Mouse (Mus musculus): Measurements from ENCODE around the gene Olfr765.
"Not testable (repeated sequence)": the region's sequence is repeated elsewhere in the genome, so short reads cannot be mapped to it uniquely, and the experiment has no call there.

Gene Olfr765

GRCm38 (mm10) chr10:129049898-129050297 is at the start of gene Olfr765:
Gene Olfr765, minus strand, starts transcription at chr10:129049998.
- DNase-seq, result not testable (repeated sequence)

- no peak for DNase-seq
Observed at GRCm38 (mm10) chr10:129099275-129099674, 49.5 kb upstream of the Olfr765 start, which contains the start of gene Olfr768. Gene Olfr768, minus strand, starts transcription at chr10:129099375.

- not testable (repeated sequence) for DNase-seq
Observed at GRCm38 (mm10) chr10:129082810-129083209, 33.0 kb upstream of the Olfr765 start, which contains the start of gene Olfr767. Gene Olfr767, minus strand, starts transcription at chr10:129082910.

- DNase-seq, result no peak
Observed at GRCm38 (mm10) chr10:129068877-129069276, 19.1 kb upstream of the Olfr765 start, which contains the start of gene Olfr766-ps1. Gene Olfr766-ps1, minus strand, starts transcription at chr10:129068977.

GRCm38 (mm10) chr10:129039796-129040195 is 10.0 kb downstream of the Olfr765 start, which contains the start of gene Olfr764-ps1:
Gene Olfr764-ps1, minus strand, starts transcription at chr10:129039896.
- no peak for DNase-seq

GRCm38 (mm10) chr10:129028343-129028742 is 21.5 kb downstream of the Olfr765 start:
- DNase-seq, result no peak

GRCm38 (mm10) chr10:129026018-129026662 is 23.7 kb downstream of the Olfr765 start:
- DNase-seq, result peak; percentile 15 to 18

- no peak for DNase-seq
Observed at GRCm38 (mm10) chr10:129023319-129023718, 26.5 kb downstream of the Olfr765 start.

GRCm38 (mm10) chr10:129014477-129014876 is 35.3 kb downstream of the Olfr765 start:
- DNase-seq, result no peak

GRCm38 (mm10) chr10:129011511-129011910 is 38.3 kb downstream of the Olfr765 start:
- DNase-seq, result not testable (repeated sequence)

GRCm38 (mm10) chr10:129010288-129010841 is 39.4 kb downstream of the Olfr765 start, which contains the start of gene Olfr763:
Gene Olfr763, plus strand, starts transcription at chr10:129010791.
- DNase-seq, result no peak

- no peak for DNase-seq
Observed at GRCm38 (mm10) chr10:129004032-129004920, 45.5 kb downstream of the Olfr765 start.

- DNase-seq, result no peak
Observed at GRCm38 (mm10) chr10:128996523-128997040, 53.2 kb downstream of the Olfr765 start.

GRCm38 (mm10) chr10:128995796-128996195 is 54.0 kb downstream of the Olfr765 start:
- no peak for DNase-seq
